Mouse (Mus musculus) MEL (cell line): ENCODE results near the gene Ptpn12.

ENCODE experiments used
- CTCF ChIP-seq, 3 experiments: IDR thresholded peaks in 2 of 3; conservative IDR thresholded peaks in 1 of 3; 2 replicates each; pipeline ENCODE4 v1.5.1; 2011 to 2012; ENCODE audit warnings: low read length in 3 of 3, low read depth in 2 of 3, mild to moderate bottlenecking in 2 of 3, improper control_type of control experiment in 1 of 3, inconsistent platforms in 1 of 3, mixed read lengths in 1 of 3, moderate library complexity in 1 of 3; ENCODE audit not compliant: control insufficient read depth in 1 of 3, insufficient read depth in 1 of 3, poor library complexity in 1 of 3, severe bottlenecking in 1 of 3
- EP300 ChIP-seq, 2 experiments: IDR thresholded peaks; 2 replicates each; pipeline ENCODE4 v1.6.1; 2011; ENCODE audit warnings: improper control_type of control experiment in 2 of 2, low read length in 2 of 2, low read depth in 1 of 2, mild to moderate bottlenecking in 1 of 2
- GATA1 ChIP-seq: IDR thresholded peaks from 2 replicates; pipeline ENCODE4 v1.6.1; 2011; ENCODE audit warnings: low read depth, low read length, improper control_type of control experiment
- HCFC1 ChIP-seq: IDR thresholded peaks from 2 replicates; pipeline ENCODE4 v1.6.1; 2012; ENCODE audit warnings: low read depth, mild to moderate bottlenecking, inconsistent platforms, low read length, improper control_type of control experiment, moderate library complexity
- JUND ChIP-seq: IDR thresholded peaks from 2 replicates; pipeline ENCODE4 v1.6.1; 2011; ENCODE audit warnings: low read depth, mild to moderate bottlenecking, improper control_type of control experiment, low read length
- MAX ChIP-seq: IDR thresholded peaks from 2 replicates; pipeline ENCODE4 v1.6.1; 2011; ENCODE audit warnings: low read length, improper control_type of control experiment
- MYB ChIP-seq: IDR thresholded peaks from 2 replicates; pipeline ENCODE4 v1.6.1; 2011; ENCODE audit warnings: mild to moderate bottlenecking, low read depth, low read length, improper control_type of control experiment
- NELFE ChIP-seq: IDR thresholded peaks from 2 replicates; pipeline ENCODE4 v1.6.1; 2011; ENCODE audit warnings: low read depth, low read length, improper control_type of control experiment
- NRF1 ChIP-seq: IDR thresholded peaks from 2 replicates; pipeline ENCODE4 v1.6.1; 2014; ENCODE audit warnings: low read depth, mild to moderate bottlenecking, inconsistent platforms, low read length, improper control_type of control experiment, moderate library complexity; ENCODE audit not compliant: poor library complexity, insufficient read depth, severe bottlenecking
- POLR2AphosphoS2 ChIP-seq: IDR thresholded peaks from 2 replicates; pipeline ENCODE4 v1.6.1; 2011; ENCODE audit warnings: low read length, improper control_type of control experiment
- RCOR1 ChIP-seq: IDR thresholded peaks from 2 replicates; pipeline ENCODE4 v1.6.1; 2012; ENCODE audit warnings: low read depth, mild to moderate bottlenecking, inconsistent platforms, low read length, improper control_type of control experiment
- ZKSCAN1 ChIP-seq: IDR thresholded peaks from 2 replicates; pipeline ENCODE4 v1.6.1; 2012; ENCODE audit warnings: low read depth, mild to moderate bottlenecking, inconsistent platforms, low read length, improper control_type of control experiment, moderate library complexity

- TF ChIP-seq MAX = 0 out of 2 replicates have a peak, but pooled peaks have one; percentile 33
- no peak for TF ChIP-seq MYB
- TF ChIP-seq GATA1 = no peak
- TF ChIP-seq HCFC1 = no peak
- no peak for TF ChIP-seq CTCF (IDR thresholded peaks at IDR 0.05 in 2 of 3, conservative IDR thresholded peaks at IDR 0.05 in 1 of 3; ENCODE audit: control insufficient read depth in 1 of 3, insufficient read depth in 1 of 3, low read depth in 2 of 3, low read length in 3 of 3, poor library complexity in 1 of 3, severe bottlenecking in 1 of 3)
- TF ChIP-seq RCOR1 = no peak
- no peak for TF ChIP-seq NELFE
- TF ChIP-seq JUND = no peak
- TF ChIP-seq EP300 (IDR thresholded peaks at IDR 0.05; ENCODE audit: low read depth in 1 of 2, low read length in 2 of 2) = no peak
- TF ChIP-seq POLR2AphosphoS2 = no peak; the same call in 1 of the 2 replicates
- TF ChIP-seq ZKSCAN1 = no peak
- no peak for TF ChIP-seq NRF1
Observed at GRCm38 (mm10) chr5:20950855-20951650, 104.7 kb downstream of the Ptpn12 start.
